Mouse (Mus musculus): Measurements from ENCODE around the gene Krt42. TPM values are rescaled to one million over a fixed set of nuclear protein-coding genes. Genes with fewer than 3 reads are reported as not detected.
"Not testable (repeated sequence)": the region's sequence is repeated elsewhere in the genome, so short reads cannot be mapped to it uniquely, and the experiment has no call there.

Krt42 gene
- not detected in 2 replicates for polyA plus RNA-seq (2014; fragmentation: Nextera tagmentation; extraction: Ambion mirVana)

DNA sequence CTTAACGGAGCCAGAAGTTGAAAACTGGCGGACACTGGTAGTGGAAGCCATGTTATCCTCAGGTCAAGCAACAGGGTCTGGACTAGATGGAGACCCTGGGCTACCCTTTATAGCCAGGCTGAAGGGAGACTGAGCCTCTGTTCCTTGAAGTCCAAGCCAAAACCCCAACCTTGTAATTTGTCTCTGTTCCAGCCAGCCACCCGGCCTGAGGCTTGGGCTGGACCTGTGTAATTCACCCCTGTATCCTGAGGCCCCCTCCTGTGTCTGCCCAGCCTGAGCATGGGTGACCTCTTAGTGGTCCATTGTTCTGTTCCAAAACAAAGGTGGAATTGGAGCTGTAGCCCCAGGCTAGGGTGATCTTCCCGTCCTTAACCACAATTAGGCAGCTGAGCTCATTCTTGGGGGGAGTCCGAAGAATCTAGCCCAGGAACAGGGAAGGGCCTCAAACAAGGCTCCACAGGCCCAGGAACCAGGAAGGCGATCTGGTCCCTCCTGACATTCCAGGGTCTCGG is at the start of gene Krt42:
Krt42 (minus strand) TSS at position 51 of the 512 bp plus-strand sequence.
- Histone ChIP-seq H3K36me3 (ENCODE audit: control insufficient read depth, insufficient read depth, low read length) (no peaks in the 10 kb centered on the region), H3K9me3 (ENCODE audit: control insufficient read depth, low read length) (no peaks in the 10 kb centered on the region), H3K4me1 (ENCODE audit: control insufficient read depth, insufficient read depth, low read length) (no peaks in the 10 kb centered on the region), H3K27ac (ENCODE audit: low read depth, low read length) (no peak within 1 kb of the TSS), H3K9ac (replicated peaks; ENCODE audit: low read depth, low read length) (no peak within 1 kb of the TSS), H3K4me2 (ENCODE audit: low read depth, low read length) (no peak within 1 kb of the TSS), H3K27me3 (ENCODE audit: control insufficient read depth, insufficient read depth, low read length) (no peaks in the 10 kb centered on the region), H3K4me3 (ENCODE audit: low read depth, low read length) (no peak within 1 kb of the TSS)
- 83% methylated on average over 7 of the region's 7 CpGs for WGBS
- ATAC-seq (ENCODE audit: low read depth), result no peak

DNA sequence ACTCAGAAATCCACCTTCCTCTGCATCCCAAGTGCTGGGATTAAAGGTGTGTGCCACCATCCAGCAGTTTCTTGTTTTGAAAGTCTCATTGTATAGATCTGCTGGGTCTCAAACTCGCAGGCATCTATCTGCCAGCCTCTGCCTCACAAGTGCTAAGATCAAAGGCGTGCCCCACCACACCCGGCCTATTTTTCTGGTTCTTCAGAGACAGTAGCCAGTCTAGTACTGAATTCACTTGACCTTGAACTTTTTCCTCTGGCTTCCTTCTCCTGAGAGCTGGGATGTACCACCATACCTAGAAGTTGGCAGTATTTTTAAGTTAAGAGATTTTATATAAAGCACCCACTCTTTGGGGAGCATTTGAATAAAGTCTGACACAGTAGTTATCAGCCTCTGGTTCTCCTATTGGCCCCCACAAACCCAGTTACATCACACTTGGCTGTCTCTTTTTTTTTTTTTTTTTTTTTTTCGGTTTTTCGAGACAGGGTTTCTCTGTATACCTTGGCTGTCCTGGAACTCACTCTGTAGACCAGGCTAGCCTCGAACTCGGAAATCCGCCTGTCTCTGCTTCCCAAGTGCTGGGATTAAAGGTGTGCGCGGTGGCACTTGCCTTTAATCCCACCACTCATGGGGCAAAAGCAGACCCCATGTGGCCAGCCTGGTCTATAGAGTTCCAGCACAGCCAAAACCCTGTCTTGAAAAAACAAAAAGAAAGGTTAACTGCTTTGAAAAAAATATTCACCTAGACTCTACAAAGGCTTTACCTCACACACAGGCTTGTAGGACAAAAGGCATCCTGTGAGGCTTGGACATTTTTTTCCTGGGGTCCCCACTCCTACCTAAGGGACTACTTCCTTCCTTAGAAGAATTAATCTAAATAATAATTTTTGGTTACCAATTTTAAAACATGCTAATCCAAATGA is 49.1 kb upstream of the Krt42 start:
- peaks cover 16% of the 10 kb centered on the region for H3K36me3 ChIP-seq (ENCODE audit: control insufficient read depth, insufficient read depth, low read length)
- ATAC-seq (ENCODE audit: low read depth), result peak; percentile 7
- H3K9ac ChIP-seq (replicated peaks; ENCODE audit: low read depth, low read length), result 0 out of 2 replicates have a peak overlapping the region, but pooled peaks have one; percentile 21
- H3K9me3 ChIP-seq (ENCODE audit: control insufficient read depth, low read length), result no peaks in the 10 kb centered on the region
- H3K27me3 ChIP-seq (ENCODE audit: control insufficient read depth, insufficient read depth, low read length), result no peaks in the 10 kb centered on the region
- peaks cover 4% of the 10 kb centered on the region; the same call in 1 of the 2 replicates for H3K4me1 ChIP-seq (ENCODE audit: control insufficient read depth, insufficient read depth, low read length)
- peak overlapping the region; percentile 59 for H3K4me2 ChIP-seq (ENCODE audit: low read depth, low read length)
- peak overlapping the region; percentile 35 for H3K4me3 ChIP-seq (ENCODE audit: low read depth, low read length)
- H3K27ac ChIP-seq (ENCODE audit: low read depth, low read length), result peak overlapping the region; percentile 79
- 90% methylated on average over 10 of the region's 10 CpGs for WGBS

DNA sequence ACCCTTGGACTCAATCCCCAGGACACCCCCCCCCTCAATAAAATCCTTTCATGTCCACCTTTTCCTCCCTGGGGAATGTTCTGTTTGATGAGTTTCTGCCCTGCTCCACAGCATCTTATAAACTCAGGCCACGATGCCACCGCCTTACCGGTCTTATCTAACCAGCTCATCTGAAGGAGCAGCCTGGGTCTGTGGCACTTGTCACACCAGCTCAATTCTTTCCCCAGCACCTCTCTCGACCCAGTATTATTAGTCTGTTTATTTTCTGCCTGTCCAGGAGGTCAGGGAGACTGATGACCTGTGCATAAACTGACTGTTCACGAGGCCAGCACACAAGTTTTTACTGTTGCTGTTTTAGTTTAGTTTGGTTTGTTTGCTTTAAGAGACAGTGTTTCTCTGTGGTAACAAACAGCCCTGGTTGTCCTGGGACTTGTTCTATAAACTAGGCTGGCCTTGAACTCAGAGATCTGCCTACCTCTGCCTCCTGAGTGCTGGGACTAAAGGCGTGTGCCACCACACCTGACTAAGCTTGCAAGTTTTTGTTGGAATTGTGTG is 48.2 kb upstream of the Krt42 start:
- WGBS, result 75% methylated on average over 6 of the region's 6 CpGs
- no peak overlapping the region for H3K9ac ChIP-seq (replicated peaks; ENCODE audit: low read depth, low read length)
- H3K4me3 ChIP-seq (ENCODE audit: low read depth, low read length), result no peak overlapping the region
- peaks cover 4% of the 10 kb centered on the region; the same call in 1 of the 2 replicates for H3K4me1 ChIP-seq (ENCODE audit: control insufficient read depth, insufficient read depth, low read length)
- H3K4me2 ChIP-seq (ENCODE audit: low read depth, low read length), result no peak overlapping the region
- no peaks in the 10 kb centered on the region for H3K9me3 ChIP-seq (ENCODE audit: control insufficient read depth, low read length)
- H3K36me3 ChIP-seq (ENCODE audit: control insufficient read depth, insufficient read depth, low read length), result peaks cover 16% of the 10 kb centered on the region
- no peaks in the 10 kb centered on the region for H3K27me3 ChIP-seq (ENCODE audit: control insufficient read depth, insufficient read depth, low read length)
- H3K27ac ChIP-seq (ENCODE audit: low read depth, low read length), result no peak overlapping the region
- ATAC-seq (ENCODE audit: low read depth), result no peak

DNA sequence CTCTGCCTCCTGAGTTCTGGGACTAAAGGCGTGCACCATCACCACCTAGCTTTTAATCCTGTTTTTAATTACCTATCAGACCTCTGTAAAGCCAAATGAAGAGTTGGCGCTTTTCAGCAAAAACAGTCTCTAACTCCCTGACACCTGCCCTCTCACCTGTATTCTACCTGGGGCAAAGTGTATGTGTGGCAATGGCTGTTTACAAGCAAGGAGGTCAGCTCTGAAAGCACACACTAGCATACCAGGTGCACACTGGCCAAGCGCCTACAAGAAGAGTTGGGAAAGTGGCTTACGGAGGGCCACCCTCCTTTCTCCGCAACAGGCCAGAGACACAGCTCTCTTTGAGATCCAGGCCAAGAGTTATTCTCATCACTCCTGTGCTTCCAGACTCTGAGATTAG is 45.8 kb upstream of the Krt42 start:
- H3K9me3 ChIP-seq (ENCODE audit: control insufficient read depth, low read length), result no peaks in the 10 kb centered on the region
- no peak overlapping the region for H3K27ac ChIP-seq (ENCODE audit: low read depth, low read length)
- no peak overlapping the region for H3K4me3 ChIP-seq (ENCODE audit: low read depth, low read length)
- no peak overlapping the region for H3K9ac ChIP-seq (replicated peaks; ENCODE audit: low read depth, low read length)
- no peak overlapping the region for H3K4me2 ChIP-seq (ENCODE audit: low read depth, low read length)
- ATAC-seq (ENCODE audit: low read depth), result no peak
- 97% methylated on average over 5 of the region's 5 CpGs for WGBS
- no peaks in the 10 kb centered on the region for H3K27me3 ChIP-seq (ENCODE audit: control insufficient read depth, insufficient read depth, low read length)
- no peaks in the 10 kb centered on the region for H3K36me3 ChIP-seq (ENCODE audit: control insufficient read depth, insufficient read depth, low read length)
- peaks cover 5% of the 10 kb centered on the region; the same call in 1 of the 2 replicates for H3K4me1 ChIP-seq (ENCODE audit: control insufficient read depth, insufficient read depth, low read length)

DNA sequence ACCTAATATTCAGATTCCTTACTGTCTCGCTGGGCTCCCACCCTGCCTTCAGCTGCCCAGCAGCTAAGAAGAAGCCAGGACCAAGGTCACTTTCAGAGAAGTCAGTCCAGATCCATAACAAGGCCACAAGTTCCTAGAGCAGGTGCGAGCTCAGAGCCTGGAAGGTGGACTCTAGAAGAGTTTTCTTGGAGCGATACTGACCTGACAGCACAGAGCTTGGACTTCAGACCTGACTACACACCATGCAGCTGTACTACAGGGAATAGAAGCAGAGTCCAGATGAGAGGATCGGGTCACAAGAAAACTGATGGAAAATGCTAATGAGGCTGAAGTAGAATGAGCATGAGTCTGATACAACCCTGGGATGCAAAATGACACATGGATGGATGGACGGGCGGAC is 43.8 kb upstream of the Krt42 start:
- ATAC-seq (ENCODE audit: low read depth), result no peak
- Histone ChIP-seq H3K36me3 (ENCODE audit: control insufficient read depth, insufficient read depth, low read length) (no peaks in the 10 kb centered on the region), H3K27me3 (ENCODE audit: control insufficient read depth, insufficient read depth, low read length) (no peaks in the 10 kb centered on the region), H3K4me1 (ENCODE audit: control insufficient read depth, insufficient read depth, low read length) (peaks cover 5% of the 10 kb centered on the region; the same call in 1 of the 2 replicates), H3K4me2 (ENCODE audit: low read depth, low read length) (no peak overlapping the region), H3K9ac (replicated peaks; ENCODE audit: low read depth, low read length) (no peak overlapping the region), H3K4me3 (ENCODE audit: low read depth, low read length) (no peak overlapping the region), H3K9me3 (ENCODE audit: control insufficient read depth, low read length) (no peaks in the 10 kb centered on the region), H3K27ac (ENCODE audit: low read depth, low read length) (no peak overlapping the region)
- 91% methylated on average over 6 of the region's 6 CpGs for WGBS

DNA sequence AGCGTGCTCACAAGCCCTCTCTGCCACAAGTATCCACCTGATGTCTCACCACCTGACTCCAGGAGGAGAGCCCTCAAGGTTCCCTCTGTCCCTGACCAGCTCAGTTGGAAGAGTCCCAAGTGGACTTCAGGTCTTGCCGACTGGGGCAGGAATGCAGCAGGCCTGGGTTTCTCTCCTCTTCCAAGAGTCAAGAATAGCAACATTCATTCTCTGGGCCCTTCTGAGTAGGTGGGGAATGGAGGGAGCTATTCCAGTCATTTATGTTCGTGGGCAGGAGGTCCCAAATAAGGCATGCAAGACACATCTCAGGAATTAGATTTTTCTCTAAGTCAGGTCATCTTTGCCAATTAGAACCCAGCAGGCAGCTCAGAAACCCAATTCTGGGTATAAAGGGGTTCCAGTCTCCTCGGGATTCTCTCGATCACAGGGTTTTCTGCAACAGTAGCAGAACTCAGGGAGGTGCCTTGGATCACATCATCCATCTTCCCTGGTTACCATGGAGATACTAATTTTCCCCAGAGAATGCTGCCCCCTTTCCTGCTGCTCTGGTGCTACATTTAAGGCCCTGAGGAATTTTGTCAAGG is 42.5 kb upstream of the Krt42 start:
- Histone ChIP-seq H3K9ac (replicated peaks; ENCODE audit: low read depth, low read length) (no peak overlapping the region), H3K36me3 (ENCODE audit: control insufficient read depth, insufficient read depth, low read length) (no peaks in the 10 kb centered on the region), H3K27ac (ENCODE audit: low read depth, low read length) (no peak overlapping the region), H3K27me3 (ENCODE audit: control insufficient read depth, insufficient read depth, low read length) (no peaks in the 10 kb centered on the region), H3K4me2 (ENCODE audit: low read depth, low read length) (no peak overlapping the region), H3K9me3 (ENCODE audit: control insufficient read depth, low read length) (no peaks in the 10 kb centered on the region), H3K4me3 (ENCODE audit: low read depth, low read length) (no peak overlapping the region), H3K4me1 (ENCODE audit: control insufficient read depth, insufficient read depth, low read length) (peaks cover 5% of the 10 kb centered on the region; the same call in 1 of the 2 replicates)
- no peak for ATAC-seq (ENCODE audit: low read depth)
- WGBS, result 18% methylated on average over 5 of the region's 5 CpGs

DNA sequence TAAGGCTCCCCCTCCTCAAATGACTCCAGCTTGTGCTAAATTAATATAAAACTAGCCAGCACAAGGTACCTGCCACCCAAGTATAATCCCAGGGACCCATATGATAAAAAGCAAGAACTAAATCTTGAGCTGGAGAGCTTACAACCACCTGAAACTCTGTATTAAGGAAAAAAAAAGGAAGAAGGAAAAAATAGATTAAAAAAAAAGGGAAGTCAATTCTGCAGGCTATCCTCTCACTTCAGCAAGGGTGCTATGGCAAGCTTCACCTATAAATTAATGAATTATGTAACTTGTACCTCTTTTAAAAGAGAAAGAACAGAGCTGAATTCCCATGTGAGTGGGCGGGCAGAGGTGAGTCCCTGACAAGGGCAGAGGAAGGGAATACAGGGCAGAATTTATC is 42.0 kb upstream of the Krt42 start:
- H3K9ac ChIP-seq (replicated peaks; ENCODE audit: low read depth, low read length), result no peak overlapping the region
- H3K27ac ChIP-seq (ENCODE audit: low read depth, low read length), result no peak overlapping the region

DNA sequence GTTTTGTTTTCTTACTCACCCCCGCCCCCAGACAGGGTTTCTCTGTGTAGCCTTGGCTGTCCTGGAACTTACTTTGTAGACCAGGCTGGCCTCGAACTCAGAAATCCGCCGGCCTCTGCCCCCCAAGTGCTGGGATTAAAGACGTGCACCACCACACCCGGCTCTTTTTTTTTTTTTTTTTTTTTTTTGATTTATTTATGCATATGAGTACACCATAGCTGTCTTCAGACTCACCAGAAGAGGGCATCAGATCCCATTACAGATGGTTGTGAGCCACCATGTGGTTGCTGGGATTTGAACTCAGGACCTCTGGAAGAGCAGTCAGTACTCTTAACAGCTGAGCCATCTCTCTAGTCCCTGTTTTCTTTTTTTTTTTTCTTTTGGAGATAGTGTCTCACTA is 39.0 kb upstream of the Krt42 start:
- not testable (repeated sequence) for H3K9ac ChIP-seq (replicated peaks; ENCODE audit: low read depth, low read length); H3K4me3 ChIP-seq (ENCODE audit: low read depth, low read length); H3K27me3 ChIP-seq (ENCODE audit: control insufficient read depth, insufficient read depth, low read length); H3K36me3 ChIP-seq (ENCODE audit: control insufficient read depth, insufficient read depth, low read length); H3K27ac ChIP-seq (ENCODE audit: low read depth, low read length); H3K4me2 ChIP-seq (ENCODE audit: low read depth, low read length); H3K9me3 ChIP-seq (ENCODE audit: control insufficient read depth, low read length); ATAC-seq (ENCODE audit: low read depth); H3K4me1 ChIP-seq (ENCODE audit: control insufficient read depth, insufficient read depth, low read length)
- 91% methylated on average over 6 of the region's 6 CpGs for WGBS

More for the DNA sequence above, 42.0 kb upstream of the Krt42 start:
- Histone ChIP-seq H3K4me2 (ENCODE audit: low read depth, low read length) (no peak overlapping the region), H3K36me3 (ENCODE audit: control insufficient read depth, insufficient read depth, low read length) (no peaks in the 10 kb centered on the region), H3K27me3 (ENCODE audit: control insufficient read depth, insufficient read depth, low read length) (no peaks in the 10 kb centered on the region), H3K4me3 (ENCODE audit: low read depth, low read length) (no peak overlapping the region), H3K4me1 (ENCODE audit: control insufficient read depth, insufficient read depth, low read length) (peaks cover 5% of the 10 kb centered on the region; the same call in 1 of the 2 replicates), H3K9me3 (ENCODE audit: control insufficient read depth, low read length) (no peaks in the 10 kb centered on the region)
- 68% methylated on average over 1 of the region's 1 CpGs for WGBS
- no peak for ATAC-seq (ENCODE audit: low read depth)
